Mouse (Mus musculus) heart, postnatal 10 days (tissue): Measurements from ENCODE around the gene Ptprm. TPM values are rescaled to one million over a fixed set of nuclear protein-coding genes. Genes with fewer than 3 reads are reported as not detected.
A peak's percentile ranks its signal among the peaks of the same experiment; 100 is the strongest.

Source experiments
- DNase-seq, 2 experiments: peaks; one replicate each; pipeline ENCODE4 v3.0.0; 2021
- intact Hi-C: fragments of 180-260 bp; cut with DNase I; formaldehyde crosslinking; loops from one replicate; pipeline ENCODE4 v1.15.1; 2025
- total RNA-seq, 2 experiments: library from RNA; stranded (reverse); gene quantifications; 2 replicates each; pipeline ENCODE4 v1.2.3; 2021

The Ptprm gene
- total RNA-seq, 2 experiments from 2014 or later, result 132 to 133 TPM

GRCm38 (mm10) chr17:67296604-67297595 is 57.4 kb downstream of the Ptprm start:
- DNase-seq, result no peak
- intact Hi-C loops, result no loop called here

DNA sequence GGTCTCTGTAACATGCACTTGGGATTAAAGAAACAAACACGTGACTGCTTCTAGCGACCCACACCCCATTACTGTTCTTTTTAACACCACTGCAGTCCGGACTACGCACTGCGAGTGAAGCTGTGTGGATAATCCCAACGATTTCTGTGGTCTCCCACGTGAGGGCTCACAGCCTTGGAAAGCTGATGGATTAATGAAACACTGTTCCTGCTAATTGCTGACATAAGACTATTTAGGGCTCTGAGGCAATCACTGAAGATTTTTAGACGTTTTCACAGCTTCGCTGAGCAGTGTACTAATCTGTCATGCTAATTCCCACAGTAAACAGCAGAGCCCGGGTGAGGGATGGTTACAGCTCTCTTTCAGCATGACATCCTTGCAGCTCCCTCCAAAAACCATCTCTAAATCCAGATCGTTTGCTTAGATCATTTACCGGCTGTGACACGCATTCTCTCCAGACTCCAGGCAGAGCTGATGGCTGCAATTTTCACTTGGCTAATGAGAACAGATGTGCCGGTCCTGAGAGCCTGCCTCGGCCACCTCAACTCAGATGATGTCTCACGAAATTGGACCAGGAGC is 63.5 kb downstream of the Ptprm start:
- intact Hi-C loops, result no loop called here
- DNase-seq, result no peak

DNA sequence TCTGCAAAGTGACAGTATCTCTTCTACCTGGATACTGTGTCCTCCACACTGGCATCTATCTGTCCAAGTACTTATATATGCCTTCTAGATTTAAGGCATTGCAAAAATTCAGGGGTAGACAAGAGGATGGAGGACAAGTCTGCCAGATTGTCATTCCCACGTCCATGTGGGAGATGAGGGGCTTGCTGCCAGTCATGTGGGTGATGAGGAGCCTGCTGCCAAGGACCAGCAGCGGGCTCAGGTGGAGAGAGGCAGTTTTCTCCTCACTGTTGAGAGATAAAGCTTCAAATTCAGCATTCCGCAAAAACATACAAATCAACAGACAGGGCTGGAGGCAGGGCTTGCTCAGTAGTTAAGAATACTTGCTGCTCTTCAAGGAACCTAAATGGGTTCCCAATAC is 66.8 kb downstream of the Ptprm start:
- DNase-seq, result no peak
- intact Hi-C loops, result no loop called here

- intact Hi-C loops, result no loop called here
- DNase-seq, result no peak
These were observed 72.6 kb downstream of the Ptprm start for GRCm38 (mm10) chr17:67281640-67282170.

DNA sequence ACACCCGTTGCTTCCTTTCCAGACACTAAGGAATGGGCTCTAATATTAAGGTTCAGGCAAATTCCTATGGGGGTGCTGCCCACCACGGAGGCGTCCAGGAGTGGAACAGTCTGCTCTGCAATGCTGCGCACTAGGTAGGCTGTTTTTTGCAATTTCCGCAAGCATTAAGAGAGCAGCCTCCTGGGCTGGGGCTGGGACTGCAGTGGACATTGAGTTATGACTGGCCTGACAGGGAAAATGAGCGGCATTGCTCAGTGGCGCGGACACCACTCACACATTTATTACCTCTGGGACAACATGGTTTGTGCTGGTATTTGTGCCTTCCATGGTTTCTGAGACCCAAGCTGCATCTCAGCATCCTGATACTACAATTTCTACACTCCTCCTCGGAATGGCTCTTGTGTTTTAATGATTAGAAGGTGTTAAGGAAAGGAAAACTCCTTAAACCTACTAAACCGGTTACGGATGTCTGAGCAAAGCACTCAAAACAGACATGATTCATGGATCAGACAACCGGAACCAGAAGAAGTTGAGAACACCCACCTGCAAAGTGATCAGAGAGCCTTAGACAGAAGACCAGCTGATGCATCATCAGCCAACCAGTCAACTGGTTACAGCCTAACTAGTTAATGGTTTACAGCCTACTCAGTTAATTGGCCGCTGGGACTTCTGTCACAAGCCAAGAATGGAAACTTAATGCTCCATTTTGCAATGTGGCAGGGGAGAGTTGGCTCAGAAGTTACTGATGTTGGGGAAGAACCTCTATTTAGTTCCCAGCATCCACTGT is 76.9 kb downstream of the Ptprm start:
- DNase-seq, result no peak
- intact Hi-C loops, result no loop called here

- DNase-seq, result peak; percentile 74 to 78
- intact Hi-C loops, result no loop called here
These were observed 79.6 kb downstream of the Ptprm start for GRCm38 (mm10) chr17:67274531-67275094.

DNA sequence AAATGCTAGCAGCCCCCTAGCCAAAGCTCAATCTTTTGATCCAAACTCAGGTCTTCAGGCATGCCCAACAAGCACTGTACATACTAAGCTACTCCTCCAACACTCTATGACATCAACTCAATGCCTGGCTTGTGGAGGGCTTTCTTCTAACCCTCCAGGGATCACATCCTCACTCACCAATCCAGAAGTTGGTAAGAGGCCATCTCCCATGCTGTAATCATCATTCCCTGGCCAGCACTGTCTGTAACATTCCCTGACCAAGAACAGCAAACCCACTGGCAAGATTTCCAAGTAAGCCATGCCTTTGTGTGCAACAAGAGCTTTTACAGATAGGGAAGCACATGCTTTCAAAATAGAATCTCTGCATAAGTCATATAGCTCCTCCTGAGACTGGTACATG is 81.3 kb downstream of the Ptprm start:
- peak; percentile 61 to 72 for DNase-seq
- intact Hi-C loops, result no loop called here

GRCm38 (mm10) chr17:67268475-67269080 is 85.7 kb downstream of the Ptprm start:
- DNase-seq, result no peak
- intact Hi-C loops, result no loop called here

- DNase-seq, result peak; percentile 47 to 49
- intact Hi-C loops, result no loop called here
These were observed 88.0 kb downstream of the Ptprm start for GRCm38 (mm10) chr17:67266270-67266669.

- DNase-seq, result no peak
- intact Hi-C loops, result no loop called here
These were observed 88.7 kb downstream of the Ptprm start for GRCm38 (mm10) chr17:67265520-67265919.

DNA sequence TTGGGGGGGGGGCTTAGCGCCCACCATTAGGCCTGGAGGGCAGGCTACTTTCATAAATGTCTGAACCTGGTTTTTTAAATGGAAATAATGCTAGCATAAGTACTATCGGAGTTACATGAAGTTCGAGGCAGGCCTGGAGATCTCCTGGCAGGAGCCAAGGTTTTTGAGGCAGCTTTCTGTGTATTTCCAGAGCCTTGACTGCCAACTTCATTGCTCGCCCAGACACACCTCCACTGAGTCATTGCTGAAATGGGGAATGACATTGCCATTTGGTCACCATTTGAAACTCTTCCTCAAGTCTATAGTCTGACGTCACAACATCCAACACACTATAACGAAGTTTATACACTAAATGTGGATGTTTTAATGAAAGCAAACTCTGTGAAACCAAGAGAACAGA is 89.5 kb downstream of the Ptprm start:
- intact Hi-C loops, result no loop called here
- DNase-seq, result no peak

DNA sequence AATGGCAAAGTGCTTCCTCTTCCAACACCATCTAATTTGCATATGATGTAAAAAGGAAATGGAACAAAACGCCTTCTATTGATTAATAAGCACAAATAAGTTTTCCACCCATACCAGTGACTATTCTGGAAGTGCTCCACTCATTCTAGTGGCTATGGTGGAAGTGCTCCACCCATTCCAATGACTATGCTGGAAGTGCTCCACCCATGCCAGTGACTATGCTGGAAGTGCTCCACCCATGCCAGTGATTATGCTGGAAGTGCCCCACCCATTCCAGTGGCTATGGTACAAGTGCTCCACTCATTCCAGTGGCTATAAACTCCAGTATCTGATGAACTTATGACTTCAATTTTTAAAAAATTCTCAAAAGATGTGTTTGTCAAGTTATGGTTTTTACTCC is 91.2 kb downstream of the Ptprm start:
- intact Hi-C loops, result no loop called here
- DNase-seq, result no peak

- no peak for DNase-seq
- intact Hi-C loops, result no loop called here
These were observed 94.2 kb downstream of the Ptprm start for GRCm38 (mm10) chr17:67260016-67260415.

- intact Hi-C loops, result no loop called here
These were observed 96.5 kb downstream of the Ptprm start for GRCm38 (mm10) chr17:67257780-67258179.

GRCm38 (mm10) chr17:67256171-67256570 is 98.1 kb downstream of the Ptprm start:
- no peak for DNase-seq
- intact Hi-C loops, result no loop called here

More at GRCm38 (mm10) chr17:67257780-67258179, 96.5 kb downstream of the Ptprm start:
- no peak for DNase-seq

DNA sequence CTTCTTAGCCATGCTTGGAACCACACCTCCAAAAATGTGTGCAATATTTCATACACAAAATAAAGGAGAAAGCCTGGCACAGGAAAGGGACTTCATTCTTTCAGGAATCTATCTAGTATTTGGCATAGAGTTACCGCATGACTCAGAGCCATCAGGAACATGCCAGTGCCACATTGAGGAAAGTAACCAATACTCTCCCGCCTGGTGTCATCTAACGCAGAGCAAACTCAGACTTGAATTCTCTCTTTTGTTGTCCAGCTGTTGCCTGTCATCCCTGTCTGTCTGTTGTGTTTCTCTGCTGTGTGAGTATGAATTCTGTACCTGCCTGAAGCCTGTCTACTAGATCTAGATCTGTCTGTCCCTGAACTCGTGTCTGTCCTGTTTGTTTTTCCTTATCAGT is 100.8 kb downstream of the Ptprm start:
- DNase-seq, result no peak

DNA sequence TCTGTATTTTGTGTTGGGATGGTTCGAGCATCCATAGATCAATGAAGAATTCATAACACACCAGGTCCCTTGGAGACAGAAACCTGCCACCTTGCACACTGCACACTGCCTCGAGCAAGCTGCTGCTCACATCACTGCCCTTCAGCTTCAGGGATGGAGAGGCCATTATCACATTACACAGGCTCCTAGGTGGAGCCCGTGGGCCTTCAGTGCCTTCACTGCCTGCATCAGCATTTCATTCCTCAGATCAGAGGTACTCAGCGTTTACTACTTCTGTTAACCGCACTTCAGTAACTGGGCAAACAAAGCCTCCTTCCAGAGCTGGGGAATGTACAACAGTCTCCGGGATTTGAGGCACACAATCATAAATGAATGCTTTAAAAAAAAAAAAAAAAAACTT is 101.3 kb downstream of the Ptprm start:
- DNase-seq, result no peak
- intact Hi-C loops, result no loop called here

More for the DNA sequence above, 100.8 kb downstream of the Ptprm start:
- intact Hi-C loops, result no loop called here

- intact Hi-C loops, result no loop called here
- no peak for DNase-seq
These were observed 108.9 kb downstream of the Ptprm start for GRCm38 (mm10) chr17:67245273-67245875.

DNA sequence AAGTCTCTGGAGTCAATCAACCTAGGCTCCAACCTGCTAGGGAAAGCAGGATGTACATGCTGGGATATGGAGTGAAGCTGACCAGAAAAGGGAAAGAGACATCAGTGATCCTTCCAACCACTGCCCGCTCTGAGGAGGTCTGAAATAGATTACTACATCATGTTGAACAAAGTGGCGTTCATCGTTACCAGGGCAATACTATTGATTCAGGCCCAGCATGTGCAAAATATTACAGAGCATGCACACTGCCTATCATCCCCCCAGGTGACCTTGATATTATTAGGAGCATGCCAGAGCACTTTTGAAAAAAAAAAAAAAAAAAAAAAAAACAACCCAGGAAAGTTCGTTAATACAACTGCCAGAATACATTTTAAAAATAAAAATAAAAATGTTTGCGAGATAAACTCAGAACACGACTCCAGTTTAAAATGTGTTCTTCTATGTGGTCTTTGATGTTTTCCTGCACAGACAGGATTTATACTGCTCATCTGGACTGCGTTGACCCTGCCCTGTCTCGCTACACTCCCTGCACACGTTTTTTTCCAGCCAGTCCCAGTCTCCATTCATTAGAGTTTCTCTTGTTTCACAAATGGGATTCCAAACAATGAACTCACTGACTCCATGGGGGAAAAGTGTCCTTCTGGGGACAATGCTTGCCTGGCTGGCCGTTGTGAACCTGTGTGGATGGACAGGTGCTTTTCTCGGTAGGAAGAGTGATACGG is 111.3 kb downstream of the Ptprm start:
- intact Hi-C loops, result no loop called here
- no peak for DNase-seq
